Mouse (Mus musculus) ovary, postnatal 36 days (tissue): ENCODE measurements at regions not wholly inside any gene's neighbourhood (a gene's known extent, or its start where the extent isn't known, plus 50 kb on each side); places are given as distances from the start of the nearest gene placed in this dataset.
"Not testable (repeated sequence)": the region's sequence is repeated elsewhere in the genome, so short reads cannot be mapped to it uniquely, and the experiment has no call there.

Experiments used
- DNase-seq: peaks from one replicate; pipeline ENCODE4 v3.0.0; 2022; ENCODE audit warnings: low spot score, mixed read lengths

- DNase-seq = peak; percentile 15
Observed at GRCm38 (mm10) chr5:68252671-68253070, 221.0 kb downstream of the Grxcr1 start.

DNA sequence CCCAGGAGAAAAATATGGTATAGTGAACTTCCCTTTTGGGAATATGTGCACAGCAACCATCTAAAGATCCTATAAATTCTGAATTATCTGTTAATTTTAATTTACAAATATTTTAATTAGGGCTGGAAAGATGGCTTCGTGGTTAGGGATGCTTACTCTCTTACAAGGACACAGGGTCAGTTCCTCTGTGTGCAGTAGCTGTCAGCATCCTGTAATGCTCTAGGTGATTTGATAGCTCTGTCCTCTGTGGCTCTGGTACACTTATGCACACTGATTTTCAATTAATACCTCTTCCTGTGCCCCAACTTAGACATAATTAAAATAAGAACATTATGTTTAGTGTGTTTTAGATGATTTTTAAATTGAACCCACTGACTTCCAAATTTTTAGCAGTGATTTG lies 221.8 kb downstream of the Grxcr1 start:
- no peak for DNase-seq

DNA sequence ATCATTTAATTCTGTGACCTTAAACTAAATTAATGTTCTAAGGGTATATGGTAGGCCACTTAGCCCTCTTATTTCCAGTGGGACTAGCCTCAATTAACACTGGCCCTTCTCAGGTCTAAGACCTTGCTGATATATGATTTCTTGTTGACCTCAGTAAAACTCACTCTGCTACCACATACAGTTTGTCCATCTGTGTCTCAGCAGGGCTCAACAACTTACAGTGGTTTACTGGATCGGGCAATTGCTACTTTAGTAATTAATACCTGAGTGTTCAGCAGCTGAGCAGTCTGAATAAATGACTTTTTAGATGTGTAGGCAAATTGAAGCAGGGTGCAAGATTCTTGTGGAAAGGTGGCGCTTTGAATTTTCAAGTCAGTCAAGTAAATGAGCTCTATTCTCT lies 222.5 kb downstream of the Grxcr1 start:
- DNase-seq = no peak

GRCm38 (mm10) chr5:68264206-68264605 lies 232.6 kb downstream of the Grxcr1 start:
- DNase-seq = no peak

DNA sequence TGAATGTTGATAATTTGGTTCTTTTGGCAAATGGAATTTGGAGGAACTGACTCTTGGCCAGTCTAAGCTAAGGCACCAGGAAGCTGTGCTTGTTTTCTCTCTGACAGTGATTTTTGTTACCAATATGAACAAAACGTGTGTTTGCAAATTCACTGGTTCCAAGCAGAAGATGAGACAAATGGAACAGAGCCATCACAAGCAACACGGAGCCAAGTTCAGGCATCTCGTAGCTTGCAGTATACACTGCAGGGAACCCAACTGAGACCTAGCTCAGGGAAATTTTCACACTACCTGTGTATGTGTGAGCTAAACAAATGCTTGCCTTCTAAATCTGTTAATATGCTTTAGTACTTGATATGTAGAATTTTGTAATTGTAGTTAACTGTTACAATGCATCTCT lies 242.6 kb downstream of the Grxcr1 start:
- no peak for DNase-seq

DNA sequence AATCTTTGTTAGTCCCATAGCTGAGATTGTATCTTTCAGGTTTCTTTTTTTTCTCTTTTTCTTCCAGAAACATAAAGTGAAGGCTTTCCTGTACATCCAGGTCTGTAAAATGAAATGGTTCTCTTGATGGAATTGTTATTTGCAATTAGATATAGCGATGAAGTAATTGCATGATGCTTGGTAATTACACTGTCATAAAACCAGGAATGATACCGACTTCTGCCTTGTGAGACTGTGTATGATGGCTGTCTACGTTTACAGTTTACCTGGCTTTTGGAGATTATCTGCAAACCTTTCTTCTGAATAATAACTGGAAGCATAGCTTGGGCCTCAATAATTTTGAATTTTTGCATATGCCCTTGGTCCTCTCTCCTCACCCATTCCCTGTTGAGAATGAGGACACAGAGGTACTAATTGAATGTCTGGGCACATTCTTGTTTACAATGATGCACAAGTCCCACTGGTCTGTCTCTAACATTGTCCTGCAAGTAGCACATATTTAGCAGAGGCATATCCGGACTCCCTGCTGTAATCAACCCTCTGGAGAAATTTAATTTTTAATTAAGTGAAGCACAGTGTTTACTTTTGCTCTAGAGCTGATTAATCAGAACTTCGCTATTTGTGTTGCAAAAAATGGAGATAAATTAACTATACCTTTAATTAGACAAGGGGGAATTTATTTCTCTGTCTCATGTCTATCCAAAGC lies 244.1 kb downstream of the Grxcr1 start:
- no peak for DNase-seq

GRCm38 (mm10) chr5:68295774-68296173 lies 264.1 kb downstream of the Grxcr1 start:
- not testable (repeated sequence) for DNase-seq

GRCm38 (mm10) chr5:68313187-68313586 lies 281.6 kb downstream of the Grxcr1 start:
- no peak for DNase-seq

- no peak for DNase-seq
Observed at GRCm38 (mm10) chr5:68318979-68319378, 287.3 kb downstream of the Grxcr1 start.

DNA sequence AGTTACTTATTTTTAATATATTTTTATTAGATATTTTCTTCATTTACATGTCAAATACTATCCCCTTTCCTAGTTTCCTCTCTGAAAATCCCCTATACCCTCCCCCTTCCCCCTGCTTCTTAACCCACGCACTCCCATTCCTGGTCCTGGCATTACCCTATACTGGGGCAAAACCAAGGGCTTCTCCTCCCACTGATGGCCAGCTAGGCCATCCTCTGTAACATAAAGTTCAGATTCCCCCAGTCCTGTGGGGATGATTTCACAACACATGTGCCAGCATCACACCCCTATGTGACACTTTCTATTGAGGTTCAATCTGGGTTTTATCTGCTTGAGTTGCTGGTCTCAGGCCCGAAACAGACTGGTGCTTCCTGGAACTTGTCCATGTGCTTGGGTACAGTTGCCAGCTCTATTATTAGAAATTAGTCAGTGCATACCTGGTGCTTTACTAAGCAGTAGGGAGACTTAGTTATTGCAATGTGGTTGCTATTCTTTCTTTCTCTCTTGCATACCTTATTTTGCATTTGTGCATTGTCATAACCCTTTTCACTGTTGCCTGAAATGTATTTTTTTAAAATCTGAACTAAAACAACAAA lies 295.5 kb downstream of the Grxcr1 start:
- DNase-seq = no peak

DNA sequence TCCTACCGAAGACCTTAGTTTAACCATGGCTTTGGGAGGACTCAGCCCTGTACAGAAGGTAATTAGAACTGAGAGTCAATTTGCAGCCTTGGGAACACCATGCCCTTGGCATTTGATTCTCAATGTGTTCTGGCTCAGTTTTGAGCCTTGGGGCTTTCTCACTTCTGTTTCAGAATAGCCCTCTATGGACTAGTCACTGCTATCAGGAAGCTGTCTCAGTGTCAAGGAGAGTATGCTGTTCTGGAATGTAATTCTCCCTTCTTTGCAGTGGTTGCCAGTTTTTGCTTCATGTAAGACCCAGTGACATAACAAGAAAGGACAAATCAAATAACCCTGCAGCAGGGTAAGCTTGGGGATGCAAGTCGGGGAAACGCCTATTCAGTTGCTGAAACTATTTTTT lies 297.7 kb downstream of the Grxcr1 start:
- DNase-seq = no peak

GRCm38 (mm10) chr5:68329828-68330227 lies 298.2 kb downstream of the Grxcr1 start:
- no peak for DNase-seq

DNA sequence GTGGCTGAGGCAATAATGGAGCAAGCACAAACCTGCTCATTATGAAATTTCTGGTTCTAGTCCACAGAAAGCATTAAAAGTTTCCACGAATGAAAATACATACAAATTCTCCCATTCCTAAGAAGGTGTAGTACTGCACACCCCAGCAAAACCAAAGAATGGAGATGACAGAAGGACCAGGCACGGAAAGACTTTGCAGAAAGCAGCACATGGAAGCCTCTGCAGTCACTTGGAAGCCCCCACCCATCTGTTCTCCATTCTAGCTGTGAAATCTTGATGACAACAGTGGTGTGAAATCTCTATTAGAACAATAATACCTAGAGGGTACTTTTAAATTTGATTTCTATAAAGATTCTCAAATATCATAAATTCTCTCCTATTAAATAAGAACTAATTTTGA lies 319.3 kb downstream of the Grxcr1 start:
- DNase-seq = no peak

DNA sequence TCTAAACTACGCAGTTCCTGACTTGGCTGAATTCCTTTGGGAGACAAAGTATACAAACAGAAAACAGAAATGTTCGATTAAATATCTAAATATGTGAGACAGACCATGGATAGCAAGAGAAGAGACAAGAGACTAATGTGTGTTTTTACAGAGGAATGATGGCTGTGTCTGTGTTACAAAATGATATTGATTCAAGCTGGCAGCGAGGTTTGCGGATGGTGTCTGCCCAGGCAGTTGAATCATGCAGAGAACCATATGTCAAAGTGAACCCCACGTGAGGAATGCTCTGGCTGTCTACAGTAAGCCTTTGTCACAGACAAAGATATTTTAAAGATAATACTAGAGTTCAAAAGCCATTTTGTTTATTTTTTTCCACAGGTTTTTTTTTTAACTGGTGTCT lies 320.2 kb downstream of the Grxcr1 start:
- DNase-seq = no peak

- no peak for DNase-seq
Observed at GRCm38 (mm10) chr5:68353211-68353610, 321.6 kb downstream of the Grxcr1 start.

DNA sequence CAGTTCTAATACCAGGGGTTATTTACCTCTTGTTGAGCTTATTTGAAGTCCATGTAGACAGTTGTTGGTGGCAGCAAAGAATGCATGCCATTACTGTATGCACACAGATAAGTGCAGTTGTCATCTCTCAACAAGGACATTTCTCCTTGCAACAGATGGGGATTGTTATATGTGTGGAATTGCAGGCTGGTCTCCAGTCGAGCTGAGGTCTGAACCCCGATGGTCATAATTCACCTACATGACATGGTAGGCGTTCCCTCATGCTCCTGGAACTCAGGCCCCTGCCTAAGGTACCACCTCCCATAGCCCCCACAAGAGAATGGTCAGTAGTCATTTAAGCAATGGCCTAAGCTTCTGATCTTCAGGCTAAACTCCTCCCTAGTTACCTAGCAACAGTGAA lies 322.2 kb downstream of the Grxcr1 start:
- DNase-seq = not testable (repeated sequence)

DNA sequence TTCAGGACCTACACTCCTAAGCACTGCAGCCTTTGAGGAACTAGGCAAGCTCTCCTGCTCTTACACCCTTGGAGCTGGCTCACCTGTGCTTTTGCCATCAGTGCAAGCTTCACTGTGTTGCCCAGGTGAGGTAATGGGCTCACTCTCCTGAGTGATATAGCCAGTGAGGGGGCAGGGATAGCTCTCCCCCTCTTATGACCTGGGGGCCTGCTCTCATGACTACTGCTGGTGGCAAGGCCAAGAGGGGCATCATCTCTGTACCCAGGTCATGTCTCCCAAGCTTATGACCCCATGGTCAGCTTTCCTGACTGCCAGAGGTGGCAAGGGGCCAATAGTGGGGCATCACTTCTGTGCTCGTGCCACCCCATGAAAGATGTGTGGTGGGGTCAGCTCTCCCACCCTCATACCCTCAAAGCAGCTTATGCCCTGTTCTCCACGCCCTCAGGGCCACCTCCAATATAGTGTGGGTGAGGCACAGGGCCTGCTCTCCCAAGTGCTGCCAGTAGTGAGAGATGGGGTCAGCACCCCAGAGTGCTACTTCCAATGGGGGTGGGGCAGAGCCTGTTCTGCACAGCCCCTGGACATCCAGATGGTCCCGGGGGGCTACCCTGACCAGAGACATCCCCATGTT lies 330.1 kb downstream of the Grxcr1 start:
- no peak for DNase-seq

DNA sequence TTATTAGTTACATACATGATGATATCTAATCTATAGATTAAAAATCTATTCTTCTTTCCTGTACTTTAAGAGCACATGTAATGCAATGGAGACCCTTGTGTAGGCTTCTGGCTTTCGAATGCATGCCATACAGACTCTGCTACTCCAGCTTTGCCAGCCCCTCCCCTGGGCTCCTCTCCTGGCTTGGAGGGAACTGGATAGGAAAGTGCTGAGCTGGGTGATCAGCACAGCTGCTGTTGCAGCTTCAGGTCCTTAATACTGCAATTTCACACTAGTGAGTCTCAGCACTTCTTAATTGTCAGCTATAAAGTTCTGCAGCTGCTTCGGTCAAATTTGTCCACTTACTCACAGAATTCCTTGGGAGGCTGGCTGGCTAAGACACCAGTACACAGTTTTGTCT lies 341.4 kb downstream of the Grxcr1 start:
- no peak for DNase-seq
